Mouse (Mus musculus) cerebellum, adult 8-10 months (tissue): ENCODE data around the gene Traf3ip1.

Experiments
- DNase-seq: peaks from one replicate; pipeline ENCODE4 v3.0.0; 2022

Gene Traf3ip1

DNA sequence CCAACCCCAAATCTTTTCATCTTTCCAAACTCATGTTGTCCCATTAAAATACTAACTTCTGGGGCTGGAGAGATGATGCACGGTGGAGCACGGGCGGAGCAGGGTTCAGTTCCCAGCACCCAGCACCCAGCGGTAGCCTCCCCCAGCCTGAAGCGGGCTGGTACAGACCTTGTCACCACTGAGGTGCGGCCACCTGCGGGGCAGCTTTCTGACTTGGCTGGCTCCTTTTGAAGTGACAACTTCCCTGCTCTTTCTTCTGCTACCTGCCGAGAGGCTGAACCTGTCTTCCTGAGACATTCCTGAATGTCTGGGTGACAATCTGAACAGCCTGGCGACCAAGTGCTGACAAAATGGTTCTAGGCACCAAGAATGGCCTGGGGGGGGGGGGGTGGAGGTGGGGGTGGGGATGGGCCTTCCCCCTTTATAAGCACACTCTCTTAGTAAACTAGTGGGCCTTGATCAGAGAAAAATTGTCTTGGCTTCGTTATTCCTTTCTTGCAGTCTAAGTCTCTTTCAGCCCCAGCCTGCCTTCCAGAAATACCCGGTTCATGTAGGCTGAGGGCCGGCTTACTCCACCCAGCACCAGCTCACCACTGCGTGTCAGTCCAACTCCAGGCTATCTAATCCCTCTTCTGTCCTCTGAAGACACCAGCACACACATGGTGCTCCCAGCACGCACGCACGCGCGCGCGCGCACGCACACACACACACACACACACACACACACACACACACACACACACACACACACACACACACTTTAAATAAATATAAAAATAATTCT lies 43.5 kb downstream of the Traf3ip1 start:
- DNase-seq, result no peak

GRCm38 (mm10) chr1:91538570-91538929 lies 44.1 kb downstream of the Traf3ip1 start:
- no peak for DNase-seq

- no peak for DNase-seq
Measured at GRCm38 (mm10) chr1:91539246-91539645, 44.8 kb downstream of the Traf3ip1 start.

DNA sequence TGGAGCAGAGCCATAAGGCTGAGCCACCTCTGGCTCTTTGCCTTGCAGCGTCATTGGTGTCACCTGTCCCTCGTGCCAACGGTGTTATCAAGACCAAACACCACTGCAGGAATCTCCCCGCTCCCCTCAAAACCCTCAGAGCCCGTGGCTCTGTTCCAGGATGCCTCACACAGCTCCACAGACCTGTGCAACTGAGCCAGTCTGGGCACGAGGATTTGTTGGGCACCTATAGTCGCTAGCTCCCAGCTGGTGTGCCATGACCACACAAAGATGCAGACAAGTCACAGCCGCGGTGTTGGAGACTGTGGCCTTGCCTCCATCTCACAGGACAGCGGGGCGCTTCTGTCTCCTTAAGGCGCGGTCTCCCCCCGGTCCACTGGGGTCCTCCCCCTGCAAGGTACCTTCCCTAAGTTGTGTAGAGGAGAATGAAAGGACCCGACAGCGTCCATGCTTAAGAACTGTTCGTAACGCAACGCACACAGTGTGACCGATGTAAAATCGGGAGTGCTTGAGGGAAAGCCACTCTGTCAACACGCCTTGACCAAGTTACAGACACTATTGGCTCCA lies 45.3 kb downstream of the Traf3ip1 start:
- peak; percentile 35 for DNase-seq

GRCm38 (mm10) chr1:91540271-91540826 lies 45.9 kb downstream of the Traf3ip1 start, which contains the start of gene Asb1:
Asb1 (plus strand) TSS chr1:91540544.
- peak; percentile 88 for DNase-seq

- peak; percentile 12 for DNase-seq
Measured at GRCm38 (mm10) chr1:91541042-91541592, 46.7 kb downstream of the Traf3ip1 start.

DNA sequence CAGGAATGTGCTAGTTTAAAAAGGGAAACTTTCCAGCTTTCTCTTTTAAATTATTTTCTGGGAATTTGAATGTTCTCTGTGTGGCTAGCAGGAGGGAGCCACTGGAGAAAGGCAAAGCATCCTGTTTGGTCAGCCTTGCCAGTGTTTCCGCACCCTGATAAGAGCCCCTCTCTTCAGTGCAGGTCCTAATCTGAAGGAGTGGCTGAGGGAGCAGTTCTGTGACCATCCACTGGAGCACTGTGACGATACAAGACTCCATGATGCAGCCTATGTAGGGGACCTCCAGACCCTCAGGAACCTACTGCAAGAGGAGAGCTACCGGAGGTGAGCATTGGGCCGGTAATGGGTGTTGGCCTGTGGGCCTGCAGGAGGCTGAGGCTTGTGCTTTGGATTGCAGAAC lies 49.5 kb downstream of the Traf3ip1 start:
- no peak for DNase-seq

DNA sequence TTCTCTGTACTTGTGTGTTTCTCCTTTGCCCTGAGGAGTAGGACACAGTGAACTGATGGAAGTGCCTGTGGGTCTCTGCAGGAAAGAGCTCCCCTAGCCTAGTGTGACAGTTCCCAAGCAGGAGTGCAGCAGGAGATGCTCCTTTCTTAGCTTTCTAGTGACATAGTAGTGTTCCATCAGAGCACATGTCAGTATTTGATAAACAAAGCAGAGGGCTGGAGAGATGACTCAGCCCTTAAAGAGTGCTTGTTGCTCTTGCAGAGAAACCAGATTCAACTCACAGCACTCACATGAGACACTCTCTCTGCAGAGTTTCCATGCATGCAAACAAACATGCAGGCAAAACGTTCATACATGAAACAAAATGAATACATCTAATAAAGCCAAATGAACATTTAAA lies 50.8 kb downstream of the Traf3ip1 start:
- no peak for DNase-seq

GRCm38 (mm10) chr1:91547567-91547966 lies 53.1 kb downstream of the Traf3ip1 start:
- DNase-seq, result no peak

GRCm38 (mm10) chr1:91549073-91549472 lies 54.6 kb downstream of the Traf3ip1 start:
- no peak for DNase-seq

GRCm38 (mm10) chr1:91557099-91557498 lies 62.7 kb downstream of the Traf3ip1 start:
- DNase-seq, result no peak

DNA sequence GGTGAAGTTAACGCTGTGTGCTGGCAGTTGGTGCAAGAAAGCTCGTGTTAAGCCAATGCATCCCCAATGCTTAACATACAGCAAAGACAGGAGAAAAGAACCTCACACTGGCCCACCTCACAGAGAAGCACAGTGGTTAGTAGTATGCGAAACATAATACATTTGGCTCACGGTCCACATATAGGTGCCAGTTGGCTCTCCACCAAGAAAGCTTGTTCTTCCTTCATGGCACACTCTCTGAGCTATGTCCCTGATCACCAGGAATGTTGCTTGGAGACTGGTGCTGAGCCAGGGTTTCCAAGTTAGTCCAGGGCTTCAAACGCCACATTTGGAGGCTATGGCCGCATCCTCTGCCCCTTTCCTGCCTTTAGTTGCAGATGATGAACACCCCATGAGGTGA lies 66.8 kb downstream of the Traf3ip1 start:
- no peak for DNase-seq

GRCm38 (mm10) chr1:91562977-91563590 lies 68.6 kb downstream of the Traf3ip1 start:
- no peak for DNase-seq

DNA sequence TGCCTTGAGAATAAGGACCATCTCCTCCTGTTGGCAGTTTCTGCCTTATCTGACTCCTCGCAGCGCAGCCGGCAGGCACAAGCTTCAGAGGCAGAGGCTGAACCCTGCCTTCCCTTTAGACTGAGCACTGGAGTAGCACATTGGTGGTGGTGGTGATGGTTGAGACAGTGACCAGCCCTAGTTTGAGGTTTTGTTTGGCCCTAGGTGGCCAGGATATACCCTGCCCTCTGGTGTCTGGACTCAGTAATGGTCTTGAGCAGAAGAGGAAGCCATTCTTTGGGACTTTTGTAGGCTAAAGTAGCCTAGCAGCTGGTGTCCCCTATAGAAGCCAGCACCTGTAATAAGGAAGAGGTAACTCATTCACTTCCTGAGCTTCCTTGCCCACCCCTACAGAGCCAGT lies 69.6 kb downstream of the Traf3ip1 start:
- no peak for DNase-seq

DNA sequence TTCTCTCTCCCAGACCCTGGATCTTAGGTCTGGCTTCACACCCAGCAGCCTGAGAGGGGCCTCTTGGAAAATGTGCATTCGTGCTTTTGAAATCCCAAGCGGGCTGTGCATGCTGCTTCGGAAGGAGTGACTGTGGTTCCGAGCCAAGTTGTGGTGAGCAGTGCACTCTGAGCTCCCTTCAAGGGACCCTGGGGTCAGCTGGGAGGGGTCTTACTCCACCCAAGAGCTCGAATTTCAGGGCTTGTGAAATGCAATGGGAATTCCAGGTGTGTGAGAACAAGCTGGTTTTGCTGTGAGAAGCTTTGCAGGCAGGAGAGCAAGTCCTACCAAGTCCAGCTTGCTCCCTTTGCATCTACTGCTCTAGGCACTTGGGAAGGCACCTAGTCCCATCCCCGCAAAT lies 70.2 kb downstream of the Traf3ip1 start:
- no peak for DNase-seq

GRCm38 (mm10) chr1:91567269-91567668 lies 72.8 kb downstream of the Traf3ip1 start:
- DNase-seq, result no peak

DNA sequence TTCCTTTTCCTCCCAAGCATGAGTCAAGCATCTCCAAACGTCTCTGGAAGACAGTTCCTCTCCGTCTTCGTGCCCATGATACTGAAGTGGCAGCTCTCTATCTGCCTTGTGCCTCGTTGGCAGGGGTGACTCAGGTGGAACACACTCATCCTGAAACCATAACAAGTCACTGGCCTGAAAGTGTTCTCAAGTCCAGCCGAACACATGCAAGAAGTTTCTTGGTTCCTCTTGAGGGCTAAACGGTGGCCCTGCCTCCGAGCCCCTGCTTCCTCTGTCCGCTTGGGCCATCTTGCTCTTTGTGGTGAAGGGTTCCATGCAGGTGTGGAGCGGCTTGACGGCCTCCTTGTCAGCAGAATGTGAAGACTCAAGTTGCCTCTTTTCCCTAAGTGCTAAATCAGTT lies 78.0 kb downstream of the Traf3ip1 start:
- no peak for DNase-seq

DNA sequence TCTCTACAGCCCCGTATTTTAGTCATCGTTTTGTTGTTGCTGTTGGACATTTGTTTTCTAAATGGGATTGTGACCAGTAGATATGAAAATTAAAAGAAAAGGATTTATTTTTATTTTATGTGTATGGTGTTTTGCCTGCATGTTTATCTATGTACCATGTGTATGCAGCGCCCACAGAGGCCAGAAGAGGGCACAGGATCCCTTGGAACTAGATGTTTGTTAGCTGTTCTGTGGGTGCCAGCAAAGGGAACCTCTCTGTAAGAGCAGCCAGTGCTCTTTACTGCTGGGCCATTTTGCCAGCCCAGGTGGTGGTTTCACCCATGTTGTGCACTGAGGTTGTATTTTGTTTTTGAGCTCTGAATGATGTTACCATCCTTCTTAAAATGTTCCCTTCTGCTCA lies 79.8 kb downstream of the Traf3ip1 start:
- DNase-seq, result peak; percentile 22

DNA sequence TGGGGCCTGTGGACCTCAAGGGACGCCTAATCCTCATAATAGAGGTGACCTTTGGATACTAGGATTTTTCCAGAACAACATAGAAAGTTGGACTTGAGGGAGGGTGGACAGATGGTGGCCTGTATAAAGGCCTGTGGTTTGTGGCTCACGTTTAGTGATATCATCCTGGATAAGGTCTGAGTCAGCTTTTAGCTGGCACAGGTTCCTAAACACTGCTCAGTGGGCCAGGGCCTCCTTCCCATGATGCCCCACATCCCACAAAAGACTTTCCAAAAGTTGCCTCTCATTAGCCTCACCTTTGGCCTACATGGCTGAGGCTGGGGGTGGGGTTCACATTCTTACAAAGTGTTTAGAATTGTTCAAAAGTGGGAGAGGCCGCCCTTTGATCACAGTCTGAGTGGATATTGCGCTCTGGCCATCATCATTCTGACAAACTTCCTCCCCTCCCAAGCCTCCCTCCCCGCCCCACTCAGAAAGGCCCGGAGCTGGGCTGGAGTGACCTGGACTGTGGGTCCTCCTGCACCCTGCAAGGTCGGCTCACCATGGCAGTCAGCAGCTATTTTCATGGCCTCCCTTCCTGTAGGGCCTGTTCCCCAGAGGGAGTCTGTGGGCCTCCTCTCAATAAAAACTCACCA lies 83.6 kb downstream of the Traf3ip1 start:
- DNase-seq, result no peak
